Mouse (Mus musculus) erythroblast, embryonic 14.5 days (primary cell): ENCODE results near the gene Shroom3. TPM values are rescaled to one million over a fixed set of nuclear protein-coding genes. Genes with fewer than 3 reads are reported as not detected.

Experiments used
- H3K27me3 ChIP-seq: 2 replicates; pipeline ENCODE4 v1.6.1; 2012; ENCODE audit warnings: inconsistent platforms; ENCODE audit not compliant: control insufficient read depth
- H3K36me3 ChIP-seq: 2 replicates; pipeline ENCODE4 v1.6.1; 2012; ENCODE audit warnings: mild to moderate bottlenecking, inconsistent platforms; ENCODE audit not compliant: control insufficient read depth
- H3K4me1 ChIP-seq: 2 replicates; pipeline ENCODE4 v1.6.1; 2012; ENCODE audit warnings: inconsistent platforms; ENCODE audit not compliant: control insufficient read depth
- H3K4me3 ChIP-seq: replicated peaks from 2 replicates; pipeline ENCODE3; 2012; ENCODE audit warnings: moderate library complexity, mild to moderate bottlenecking, inconsistent platforms
- H3K9me3 ChIP-seq: 2 replicates; pipeline ENCODE4 v1.6.1; 2012; ENCODE audit warnings: low read length, inconsistent platforms, mixed read lengths; ENCODE audit not compliant: control insufficient read depth
- GATA1 ChIP-seq: IDR thresholded peaks from 2 replicates; pipeline ENCODE4 v1.6.1; 2012; ENCODE audit warnings: low read length, inconsistent platforms, mixed read lengths
- TAL1 ChIP-seq: IDR thresholded peaks from 3 replicates; pipeline ENCODE4 v1.6.1; 2012; ENCODE audit warnings: low read length, inconsistent platforms, mixed read lengths
- polyA plus RNA-seq: library from polyadenylated mRNA; stranded (reverse); fragments of >175 nt; gene quantifications from 2 replicates; pipeline ENCODE4 v1.2.3, GENCODE M21; 2012

Shroom3 gene
- polyA plus RNA-seq, 1 experiment = 0.04 TPM

DNA sequence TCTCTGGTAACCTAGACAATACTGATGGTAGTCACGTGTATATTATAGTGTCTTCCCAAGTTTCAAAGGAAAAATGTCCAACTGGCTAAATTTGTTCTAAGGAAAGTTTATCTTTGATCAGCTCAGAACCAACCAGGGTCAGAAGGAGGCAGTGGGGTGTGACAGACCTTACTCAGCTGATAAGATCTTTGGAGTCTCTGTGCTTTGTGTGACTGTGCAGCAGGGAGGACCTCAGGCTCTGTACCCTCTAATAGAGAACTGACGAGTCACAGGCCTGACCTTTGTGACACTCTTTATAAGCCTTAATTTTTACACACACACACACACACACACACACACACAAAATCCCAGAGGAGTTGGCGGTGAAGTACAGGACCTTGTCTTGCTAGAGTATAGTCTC lies 193.9 kb downstream of the Shroom3 start:
- Histone ChIP-seq H3K27me3 (no peaks in the 10 kb centered on the region), H3K36me3 (no peaks in the 10 kb centered on the region), H3K4me3 (no peak overlapping the region), H3K9me3 (no peaks in the 10 kb centered on the region), H3K4me1 (no peaks in the 10 kb centered on the region)
- no peak for TF ChIP-seq GATA1
- TF ChIP-seq TAL1 = no peak

DNA sequence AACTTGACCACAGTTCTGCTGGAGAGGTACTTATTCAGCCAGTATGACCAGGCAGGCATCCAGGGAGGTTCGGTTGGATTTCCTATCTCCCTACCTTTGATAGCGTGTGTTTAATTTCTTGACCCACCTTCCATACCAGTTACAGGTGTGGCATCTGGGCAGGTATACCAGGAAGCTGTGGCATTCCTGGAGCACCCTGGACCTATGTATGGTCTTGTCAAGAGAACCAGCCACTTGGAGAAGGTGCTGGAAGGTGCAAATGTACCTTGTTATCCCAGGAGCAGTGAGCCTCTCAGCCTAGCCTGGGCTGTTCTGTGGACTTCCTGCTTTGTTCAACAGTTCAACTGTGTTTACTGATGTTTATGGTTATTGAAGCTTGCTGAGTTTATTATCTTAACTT lies 197.2 kb downstream of the Shroom3 start:
- H3K4me1 ChIP-seq = no peaks in the 10 kb centered on the region
- no peak for TF ChIP-seq GATA1
- no peak for TF ChIP-seq TAL1
- no peaks in the 10 kb centered on the region for H3K9me3 ChIP-seq
- H3K36me3 ChIP-seq = no peaks in the 10 kb centered on the region
- no peaks in the 10 kb centered on the region for H3K27me3 ChIP-seq
- H3K4me3 ChIP-seq = no peak overlapping the region

DNA sequence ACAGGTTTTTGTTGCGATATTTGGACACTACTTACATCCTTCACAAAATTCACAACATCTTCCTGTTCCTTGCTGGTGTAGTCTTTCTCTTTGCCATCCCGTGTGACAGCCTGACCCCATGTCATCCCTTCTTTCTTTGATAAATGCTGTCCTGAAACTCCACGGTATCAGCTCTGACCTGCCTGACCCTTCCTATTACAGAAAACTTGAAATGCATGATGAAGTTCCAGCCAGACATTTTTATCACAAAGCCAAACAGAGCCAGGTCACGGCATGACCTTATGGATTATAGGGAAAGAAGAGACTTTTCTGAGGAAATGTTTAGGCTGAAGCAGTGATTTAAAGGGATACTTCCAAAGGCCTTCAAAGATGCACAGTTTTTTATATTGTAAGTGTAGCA lies 197.7 kb downstream of the Shroom3 start:
- no peak for TF ChIP-seq TAL1
- no peak for TF ChIP-seq GATA1
- no peaks in the 10 kb centered on the region for H3K36me3 ChIP-seq
- no peaks in the 10 kb centered on the region for H3K27me3 ChIP-seq
- no peaks in the 10 kb centered on the region for H3K4me1 ChIP-seq
- no peak overlapping the region for H3K4me3 ChIP-seq
- no peaks in the 10 kb centered on the region for H3K9me3 ChIP-seq

GRCm38 (mm10) chr5:92886141-92886540 lies 202.9 kb downstream of the Shroom3 start:
- Histone ChIP-seq H3K36me3 (no peaks in the 10 kb centered on the region), H3K9me3 (no peaks in the 10 kb centered on the region), H3K27me3 (no peaks in the 10 kb centered on the region), H3K4me3 (no peak overlapping the region), H3K4me1 (no peaks in the 10 kb centered on the region)
- TF ChIP-seq GATA1 (no peak), TAL1 (no peak)

DNA sequence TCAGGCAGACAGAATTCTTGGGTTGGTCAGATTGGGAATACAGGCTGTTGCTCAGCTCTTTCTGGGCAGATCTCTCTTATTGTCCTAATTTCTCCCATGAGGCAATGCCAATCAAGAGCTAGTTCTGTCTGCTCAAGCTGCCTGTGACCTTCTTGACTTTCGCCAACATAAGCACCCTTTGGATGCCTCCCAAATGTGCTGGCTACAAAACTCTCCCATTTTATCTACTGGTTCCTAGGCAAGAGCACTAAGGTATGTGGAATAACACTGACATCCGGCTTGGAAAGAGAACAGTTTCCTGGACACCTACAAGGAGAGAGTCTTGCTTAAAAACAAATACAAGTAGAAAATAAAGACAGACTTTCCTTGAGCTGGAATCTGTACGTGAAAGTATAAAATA lies 204.3 kb downstream of the Shroom3 start:
- TF ChIP-seq TAL1 (no peak), GATA1 (no peak)
- Histone ChIP-seq H3K9me3 (no peaks in the 10 kb centered on the region), H3K4me1 (no peaks in the 10 kb centered on the region)

DNA sequence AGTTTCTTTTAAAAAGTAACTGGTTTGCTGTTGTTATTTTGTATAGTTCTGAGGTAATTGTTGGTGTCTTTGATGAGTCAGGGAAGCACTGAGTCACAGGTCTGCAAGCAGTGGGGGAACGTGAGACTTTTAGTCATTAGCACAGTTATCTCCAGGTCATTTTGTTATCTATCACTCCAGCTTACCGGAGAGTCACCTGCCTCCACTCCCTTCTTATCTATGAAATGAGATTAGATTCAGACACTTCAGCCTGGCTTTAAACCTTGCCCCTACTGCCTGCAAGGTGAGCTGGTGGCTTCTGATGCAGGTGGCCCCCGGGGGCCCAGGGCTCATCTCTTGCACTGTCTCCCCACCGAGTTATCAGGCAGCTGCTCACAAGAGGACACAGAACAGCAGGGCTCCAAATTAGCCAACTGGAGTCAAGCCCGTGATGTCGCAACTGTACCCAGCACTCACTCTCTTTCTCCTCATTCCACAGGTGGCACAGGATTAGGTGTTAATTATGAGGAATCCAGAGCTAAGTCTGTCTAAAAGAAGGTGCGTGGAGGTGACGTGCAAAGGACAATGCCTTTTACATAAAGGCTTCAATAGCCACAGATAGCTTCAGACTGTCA lies 205.5 kb downstream of the Shroom3 start:
- Histone ChIP-seq H3K4me1 (no peaks in the 10 kb centered on the region), H3K4me3 (no peak overlapping the region), H3K9me3 (no peaks in the 10 kb centered on the region), H3K36me3 (no peaks in the 10 kb centered on the region), H3K27me3 (no peaks in the 10 kb centered on the region)
- TF ChIP-seq TAL1 (no peak), GATA1 (no peak)

More for the DNA sequence above, 204.3 kb downstream of the Shroom3 start:
- H3K4me3 ChIP-seq = no peak overlapping the region
- H3K27me3 ChIP-seq = no peaks in the 10 kb centered on the region
- no peaks in the 10 kb centered on the region for H3K36me3 ChIP-seq

GRCm38 (mm10) chr5:92890902-92891301 lies 207.7 kb downstream of the Shroom3 start:
- TF ChIP-seq GATA1 (no peak), TAL1 (no peak)
- H3K4me3 ChIP-seq = no peak overlapping the region
- no peaks in the 10 kb centered on the region for H3K4me1 ChIP-seq
- no peaks in the 10 kb centered on the region for H3K36me3 ChIP-seq
- H3K27me3 ChIP-seq = no peaks in the 10 kb centered on the region
- no peaks in the 10 kb centered on the region for H3K9me3 ChIP-seq

DNA sequence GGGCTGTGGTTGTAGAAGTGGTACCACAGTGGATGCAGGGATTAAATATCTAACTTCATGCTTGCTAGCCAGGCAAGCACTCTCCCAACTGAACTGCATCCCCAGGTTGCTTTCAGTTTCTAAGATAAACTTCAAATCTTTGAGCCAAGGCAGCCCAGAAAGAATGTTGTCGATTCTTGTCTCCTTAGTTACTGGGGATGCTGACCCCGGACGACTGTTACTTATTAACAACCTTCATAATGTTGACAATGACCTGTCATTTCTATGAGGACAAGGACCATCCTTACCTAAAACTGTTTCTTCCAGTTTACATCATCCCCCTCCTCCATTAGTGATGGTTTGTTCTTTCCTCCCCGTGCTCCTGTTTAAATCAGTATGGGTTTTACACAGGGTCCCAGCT lies 210.0 kb downstream of the Shroom3 start:
- Histone ChIP-seq H3K27me3 (peaks cover 15% of the 10 kb centered on the region), H3K9me3 (no peaks in the 10 kb centered on the region), H3K4me3 (no peak overlapping the region), H3K4me1 (no peaks in the 10 kb centered on the region; the same call in 1 of the 2 replicates), H3K36me3 (no peaks in the 10 kb centered on the region)
- TF ChIP-seq GATA1 = no peak
- no peak for TF ChIP-seq TAL1

- Histone ChIP-seq H3K4me3 (no peak overlapping the region), H3K9me3 (no peaks in the 10 kb centered on the region), H3K36me3 (no peaks in the 10 kb centered on the region), H3K27me3 (peaks cover 19% of the 10 kb centered on the region), H3K4me1 (no peaks in the 10 kb centered on the region; the same call in 1 of the 2 replicates)
- TF ChIP-seq TAL1 (no peak), GATA1 (no peak)
Measured at GRCm38 (mm10) chr5:92893711-92894110, 210.5 kb downstream of the Shroom3 start.

- TF ChIP-seq GATA1 = no peak
- no peak for TF ChIP-seq TAL1
- Histone ChIP-seq H3K36me3 (no peaks in the 10 kb centered on the region), H3K4me1 (no peaks in the 10 kb centered on the region; the same call in 1 of the 2 replicates), H3K27me3 (peaks cover 36% of the 10 kb centered on the region), H3K4me3 (no peak overlapping the region), H3K9me3 (no peaks in the 10 kb centered on the region)
Measured at GRCm38 (mm10) chr5:92895877-92896276, 212.6 kb downstream of the Shroom3 start.
